Mouse (Mus musculus): ENCODE measurements at regions not wholly inside any gene's neighbourhood (a gene's known extent, or its start where the extent isn't known, plus 50 kb on each side); places are given as distances from the start of the nearest gene placed in this dataset.

DNA sequence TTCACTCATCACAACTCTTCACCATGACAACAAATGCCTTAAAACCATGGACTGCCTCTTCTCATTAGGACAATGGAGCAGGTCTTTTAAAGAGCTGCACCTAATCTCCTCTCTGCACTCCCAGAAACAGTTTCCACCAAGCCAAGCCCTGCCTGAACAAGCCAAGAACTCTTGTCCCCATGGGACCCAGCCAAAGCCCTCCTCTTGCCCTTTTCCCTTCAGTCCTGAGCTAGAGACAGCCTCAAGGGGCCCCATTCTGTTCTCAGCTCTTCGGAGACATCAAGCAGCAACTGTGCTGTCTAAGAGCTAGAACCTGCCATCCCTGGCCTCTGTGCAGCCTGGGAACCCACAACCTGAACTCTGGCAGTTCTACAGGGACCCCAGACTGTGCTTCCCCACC, 345.0 kb upstream of the Irak1bp1 start:
- DNase-seq (ENCODE audit: low spot score) (no peak), ATAC-seq (replicated peaks; ENCODE audit: insufficient number of reproducible peaks, low FRiP score, low TSS enrichment, low read depth) (no peak)
- Histone ChIP-seq H3K9me3 (replicated peaks; ENCODE audit: control insufficient read depth, low read length) (no peaks in the 10 kb centered on the region), H3K4me3 (ENCODE audit: low read depth, low read length) (no peak overlapping the region), H3K36me3 (replicated peaks; ENCODE audit: control insufficient read depth, insufficient read depth, low read depth, low read length) (no peaks in the 10 kb centered on the region), H3K4me1 (ENCODE audit: control insufficient read depth, insufficient read depth, low read length) (no peaks in the 10 kb centered on the region), H3K27me3 (ENCODE audit: control insufficient read depth, insufficient read depth, low read length) (no peaks in the 10 kb centered on the region), H3K9ac (replicated peaks; ENCODE audit: low read length) (no peak overlapping the region), H3K27ac (replicated peaks; ENCODE audit: low read depth, low read length) (no peak overlapping the region), H3K4me2 (ENCODE audit: low read depth, low read length) (no peak overlapping the region)
- 61% methylated on average over 1 of the region's 1 CpGs for WGBS

DNA sequence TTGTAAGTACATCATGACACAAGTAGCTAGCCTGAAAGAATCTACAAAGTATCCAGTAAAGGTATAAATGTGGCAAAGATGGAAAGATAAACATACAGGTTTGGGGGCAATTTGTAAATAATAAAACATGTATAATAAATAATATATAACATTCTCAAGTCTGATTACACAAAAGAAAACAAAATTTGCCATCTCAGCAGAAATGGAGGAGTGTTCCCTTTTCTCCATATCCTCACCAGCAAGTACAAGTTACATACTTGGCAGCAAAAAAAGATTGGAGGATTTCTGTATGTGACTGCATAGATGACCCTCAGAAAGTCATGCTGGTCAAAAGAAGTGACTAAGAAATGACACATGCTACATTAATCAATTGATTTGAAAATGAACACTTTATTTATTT, 335.9 kb upstream of the Irak1bp1 start:
- Histone ChIP-seq H3K27me3 (ENCODE audit: control insufficient read depth, insufficient read depth, low read length) (no peaks in the 10 kb centered on the region), H3K9me3 (replicated peaks; ENCODE audit: control insufficient read depth, low read length) (no peaks in the 10 kb centered on the region), H3K27ac (replicated peaks; ENCODE audit: low read depth, low read length) (no peak overlapping the region), H3K36me3 (replicated peaks; ENCODE audit: control insufficient read depth, insufficient read depth, low read depth, low read length) (no peaks in the 10 kb centered on the region), H3K9ac (replicated peaks; ENCODE audit: low read length) (no peak overlapping the region), H3K4me3 (ENCODE audit: low read depth, low read length) (no peak overlapping the region), H3K4me1 (ENCODE audit: control insufficient read depth, insufficient read depth, low read length) (no peaks in the 10 kb centered on the region), H3K4me2 (ENCODE audit: low read depth, low read length) (no peak overlapping the region)
- ATAC-seq (replicated peaks; ENCODE audit: insufficient number of reproducible peaks, low FRiP score, low TSS enrichment, low read depth) (no peak), DNase-seq (ENCODE audit: low spot score) (no peak)

DNA sequence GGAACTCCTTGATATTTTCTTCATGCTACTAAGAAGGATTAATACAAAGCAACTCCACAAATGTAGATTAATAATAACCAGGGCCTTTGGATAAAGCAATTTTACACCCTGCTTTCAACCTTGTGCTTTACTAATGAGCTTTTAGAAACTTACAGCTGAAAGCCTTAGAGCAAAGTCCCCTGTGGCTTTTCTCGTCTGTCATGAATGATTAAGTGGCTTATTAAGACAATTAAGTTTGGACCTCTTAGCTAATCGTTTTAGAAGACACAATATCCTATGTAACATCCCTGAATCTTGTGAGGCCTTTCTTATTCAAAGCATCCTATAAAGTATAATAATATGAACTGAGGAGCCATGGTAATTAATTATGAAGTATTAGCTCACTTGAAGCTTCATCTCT, 319.3 kb upstream of the Irak1bp1 start:
- Histone ChIP-seq H3K9ac (replicated peaks; ENCODE audit: low read length) (no peak overlapping the region), H3K9me3 (replicated peaks; ENCODE audit: control insufficient read depth, low read length) (no peaks in the 10 kb centered on the region)
- WGBS, result 37% methylated on average over 2 of the region's 2 CpGs

DNA sequence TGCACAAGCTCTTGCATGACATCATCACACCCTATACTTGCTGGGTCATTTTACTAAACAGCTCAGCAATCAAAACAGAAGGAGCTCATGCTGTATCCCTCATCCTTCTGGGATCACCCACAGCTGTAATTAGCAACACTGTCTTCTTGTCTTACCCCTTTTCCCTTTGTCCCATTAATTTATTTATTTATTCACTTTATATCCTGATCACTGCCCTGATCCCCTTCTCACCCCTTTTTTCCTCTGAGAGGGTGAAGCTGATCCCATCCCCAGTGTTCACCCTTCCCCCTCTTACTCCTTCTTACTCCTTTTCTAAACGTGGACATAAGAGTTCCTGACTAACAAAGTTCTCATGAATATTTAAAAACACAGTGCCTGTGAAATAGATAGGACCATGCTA, 310.3 kb upstream of the Irak1bp1 start:
- Histone ChIP-seq H3K9ac (replicated peaks; ENCODE audit: low read length) (no peak overlapping the region), H3K27ac (replicated peaks; ENCODE audit: low read depth, low read length) (no peak overlapping the region), H3K27me3 (ENCODE audit: control insufficient read depth, insufficient read depth, low read length) (no peaks in the 10 kb centered on the region), H3K36me3 (replicated peaks; ENCODE audit: control insufficient read depth, insufficient read depth, low read depth, low read length) (no peaks in the 10 kb centered on the region), H3K4me2 (ENCODE audit: low read depth, low read length) (no peak overlapping the region), H3K4me3 (ENCODE audit: low read depth, low read length) (no peak overlapping the region), H3K4me1 (ENCODE audit: control insufficient read depth, insufficient read depth, low read length) (no peaks in the 10 kb centered on the region), H3K9me3 (replicated peaks; ENCODE audit: control insufficient read depth, low read length) (no peaks in the 10 kb centered on the region)
- no peak for DNase-seq (ENCODE audit: low spot score)
- ATAC-seq (replicated peaks; ENCODE audit: insufficient number of reproducible peaks, low FRiP score, low TSS enrichment, low read depth), result no peak
- 36% methylated on average over 1 of the region's 1 CpGs for WGBS

More for the DNA sequence above, 319.3 kb upstream of the Irak1bp1 start:
- no peaks in the 10 kb centered on the region for H3K4me1 ChIP-seq (ENCODE audit: control insufficient read depth, insufficient read depth, low read length)
- DNase-seq (ENCODE audit: low spot score) (no peak), ATAC-seq (replicated peaks; ENCODE audit: insufficient number of reproducible peaks, low FRiP score, low TSS enrichment, low read depth) (no peak)
- no peak overlapping the region for H3K27ac ChIP-seq (replicated peaks; ENCODE audit: low read depth, low read length)
- H3K4me3 ChIP-seq (ENCODE audit: low read depth, low read length), result no peak overlapping the region
- no peaks in the 10 kb centered on the region for H3K36me3 ChIP-seq (replicated peaks; ENCODE audit: control insufficient read depth, insufficient read depth, low read depth, low read length)
- H3K27me3 ChIP-seq (ENCODE audit: control insufficient read depth, insufficient read depth, low read length), result no peaks in the 10 kb centered on the region
- H3K4me2 ChIP-seq (ENCODE audit: low read depth, low read length), result no peak overlapping the region

DNA sequence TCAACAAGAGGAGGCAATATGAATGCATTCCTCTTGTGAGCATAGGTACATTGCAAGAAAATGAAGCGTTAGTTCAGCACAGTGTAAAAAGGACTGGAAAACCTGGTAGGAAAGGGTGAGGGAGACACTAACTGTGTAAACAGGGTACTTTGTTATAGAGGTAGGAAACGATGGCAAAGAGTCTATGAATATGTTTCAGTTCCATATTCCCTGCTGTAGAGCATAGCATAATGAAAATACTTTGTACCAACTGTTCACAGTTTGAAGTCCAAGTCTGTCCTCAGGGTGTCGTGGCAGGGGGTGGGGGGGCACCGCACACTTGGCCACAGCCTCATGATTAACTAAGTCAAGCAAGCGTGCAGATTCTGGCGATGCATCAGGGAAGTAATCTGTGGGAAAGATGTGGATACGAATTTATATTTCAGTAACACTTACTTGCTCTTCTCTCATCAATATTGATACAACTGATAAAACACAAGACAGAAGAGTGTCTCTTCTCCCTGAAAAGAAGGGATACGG, 301.4 kb upstream of the Irak1bp1 start:
- Histone ChIP-seq H3K36me3 (replicated peaks; ENCODE audit: control insufficient read depth, insufficient read depth, low read depth, low read length) (no peaks in the 10 kb centered on the region), H3K4me2 (ENCODE audit: low read depth, low read length) (no peak overlapping the region), H3K4me3 (ENCODE audit: low read depth, low read length) (no peak overlapping the region), H3K27ac (replicated peaks; ENCODE audit: low read depth, low read length) (no peak overlapping the region), H3K27me3 (ENCODE audit: control insufficient read depth, insufficient read depth, low read length) (no peaks in the 10 kb centered on the region), H3K9ac (replicated peaks; ENCODE audit: low read length) (no peak overlapping the region), H3K4me1 (ENCODE audit: control insufficient read depth, insufficient read depth, low read length) (no peaks in the 10 kb centered on the region), H3K9me3 (replicated peaks; ENCODE audit: control insufficient read depth, low read length) (no peaks in the 10 kb centered on the region)
- DNase-seq (ENCODE audit: low spot score), result no peak
- 83% methylated on average over 8 of the region's 8 CpGs for WGBS
- no peak for ATAC-seq (replicated peaks; ENCODE audit: insufficient number of reproducible peaks, low FRiP score, low TSS enrichment, low read depth)

DNA sequence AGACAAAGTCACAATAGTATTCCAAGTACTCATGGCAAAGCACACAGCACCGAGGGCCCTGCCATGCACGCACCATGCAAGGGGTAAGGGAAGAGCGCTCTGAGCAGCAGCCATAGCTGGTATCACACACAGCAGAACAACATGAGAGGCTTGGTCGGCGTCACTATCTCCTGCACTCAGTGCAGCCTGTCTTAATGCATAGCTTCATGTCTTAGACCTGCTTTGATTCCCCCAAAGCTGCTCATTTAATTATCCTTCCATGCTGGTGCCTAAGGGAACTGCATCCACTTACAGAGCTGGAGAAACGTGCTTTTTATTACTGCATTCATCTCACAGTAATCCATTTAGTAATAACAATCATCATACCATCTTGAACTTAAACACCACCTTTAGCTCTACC, 276.6 kb upstream of the Irak1bp1 start:
- Histone ChIP-seq H3K27ac (replicated peaks; ENCODE audit: low read depth, low read length) (no peak overlapping the region), H3K4me3 (ENCODE audit: low read depth, low read length) (no peak overlapping the region), H3K9me3 (replicated peaks; ENCODE audit: control insufficient read depth, low read length) (no peaks in the 10 kb centered on the region), H3K4me1 (ENCODE audit: control insufficient read depth, insufficient read depth, low read length) (no peaks in the 10 kb centered on the region), H3K4me2 (ENCODE audit: low read depth, low read length) (no peak overlapping the region), H3K36me3 (replicated peaks; ENCODE audit: control insufficient read depth, insufficient read depth, low read depth, low read length) (no peaks in the 10 kb centered on the region), H3K27me3 (ENCODE audit: control insufficient read depth, insufficient read depth, low read length) (no peaks in the 10 kb centered on the region), H3K9ac (replicated peaks; ENCODE audit: low read length) (no peak overlapping the region)
- DNase-seq (ENCODE audit: low spot score) (no peak), ATAC-seq (replicated peaks; ENCODE audit: insufficient number of reproducible peaks, low FRiP score, low TSS enrichment, low read depth) (no peak)
- WGBS, result 74% methylated on average over 6 of the region's 6 CpGs

DNA sequence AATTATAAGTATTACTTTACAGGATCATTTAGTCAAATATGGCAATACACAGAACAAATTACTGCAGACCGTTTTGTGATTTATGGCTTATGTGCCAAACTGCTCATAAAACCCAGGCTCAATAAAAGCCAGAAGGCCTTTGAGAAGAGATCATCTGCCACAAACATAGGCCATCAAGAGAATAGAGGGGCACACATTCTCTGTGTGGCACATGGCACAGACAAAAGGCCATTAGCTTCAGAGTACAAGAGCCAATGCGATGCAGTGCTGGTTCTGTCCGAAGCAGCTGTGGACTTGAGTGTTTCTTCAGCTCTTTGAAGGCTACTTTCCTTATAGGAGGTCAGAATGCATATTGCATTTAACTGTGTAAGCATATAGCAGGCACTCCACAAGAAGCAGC, 276.1 kb upstream of the Irak1bp1 start:
- WGBS, result 92% methylated on average over 3 of the region's 3 CpGs
- Histone ChIP-seq H3K9me3 (replicated peaks; ENCODE audit: control insufficient read depth, low read length) (no peaks in the 10 kb centered on the region), H3K9ac (replicated peaks; ENCODE audit: low read length) (no peak overlapping the region), H3K36me3 (replicated peaks; ENCODE audit: control insufficient read depth, insufficient read depth, low read depth, low read length) (no peaks in the 10 kb centered on the region), H3K4me1 (ENCODE audit: control insufficient read depth, insufficient read depth, low read length) (no peaks in the 10 kb centered on the region), H3K4me3 (ENCODE audit: low read depth, low read length) (no peak overlapping the region), H3K27me3 (ENCODE audit: control insufficient read depth, insufficient read depth, low read length) (no peaks in the 10 kb centered on the region), H3K4me2 (ENCODE audit: low read depth, low read length) (no peak overlapping the region), H3K27ac (replicated peaks; ENCODE audit: low read depth, low read length) (no peak overlapping the region)
- no peak for ATAC-seq (replicated peaks; ENCODE audit: insufficient number of reproducible peaks, low FRiP score, low TSS enrichment, low read depth)
- DNase-seq (ENCODE audit: low spot score), result no peak

DNA sequence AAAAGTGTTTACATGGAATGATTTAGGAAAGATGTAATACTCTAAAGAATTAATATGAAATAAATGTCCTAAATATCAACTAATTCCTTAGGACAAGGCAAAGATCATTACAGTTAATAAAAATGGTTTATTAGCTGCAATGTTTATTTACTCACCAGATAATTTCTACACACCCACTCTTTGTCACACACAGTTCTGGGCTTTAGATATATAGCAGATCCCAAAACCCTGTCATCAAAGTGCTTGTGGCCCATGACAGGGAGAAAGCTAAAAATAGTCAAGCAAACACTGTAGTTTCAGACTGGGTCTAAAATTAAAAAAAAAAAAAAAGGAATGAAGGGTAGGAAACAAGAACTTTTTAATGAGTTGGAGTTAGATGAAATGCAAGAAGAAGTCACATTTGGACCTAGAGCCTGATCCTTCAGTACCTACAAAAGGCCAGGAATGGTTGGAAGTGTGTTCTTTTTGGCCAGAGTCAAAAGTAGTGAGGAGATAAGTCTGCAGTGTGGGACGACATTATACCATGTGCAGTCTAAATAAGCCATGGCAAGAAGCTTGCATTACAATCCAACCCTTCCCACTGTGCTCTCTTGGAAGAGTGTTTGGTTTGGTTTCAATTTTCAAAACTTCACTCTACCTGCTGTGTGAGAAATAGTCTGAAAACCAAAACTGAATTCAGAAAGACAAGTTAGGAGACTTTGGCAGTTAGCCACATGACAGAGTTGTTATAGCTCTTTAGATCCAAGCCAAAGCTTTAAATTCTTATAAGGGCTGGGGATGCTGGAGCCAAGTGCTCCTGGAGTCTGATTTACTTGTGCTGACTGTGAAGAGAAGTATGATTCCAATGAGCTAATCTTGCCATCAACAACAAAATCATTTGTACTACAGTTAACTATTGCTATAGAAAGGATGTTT, 266.5 kb upstream of the Irak1bp1 start:
- Histone ChIP-seq H3K27me3 (ENCODE audit: control insufficient read depth, insufficient read depth, low read length) (no peaks in the 10 kb centered on the region), H3K9ac (replicated peaks; ENCODE audit: low read length) (no peak overlapping the region), H3K9me3 (replicated peaks; ENCODE audit: control insufficient read depth, low read length) (no peaks in the 10 kb centered on the region), H3K27ac (replicated peaks; ENCODE audit: low read depth, low read length) (no peak overlapping the region), H3K4me3 (ENCODE audit: low read depth, low read length) (no peak overlapping the region), H3K36me3 (replicated peaks; ENCODE audit: control insufficient read depth, insufficient read depth, low read depth, low read length) (no peaks in the 10 kb centered on the region), H3K4me2 (ENCODE audit: low read depth, low read length) (no peak overlapping the region), H3K4me1 (ENCODE audit: control insufficient read depth, insufficient read depth, low read length) (no peaks in the 10 kb centered on the region)
- ATAC-seq (replicated peaks; ENCODE audit: insufficient number of reproducible peaks, low FRiP score, low TSS enrichment, low read depth) (no peak), DNase-seq (ENCODE audit: low spot score) (no peak)
- WGBS, result 55% methylated on average over 1 of the region's 1 CpGs
